Mouse (Mus musculus) intestine, postnatal 0 days (tissue): Measurements from ENCODE around the gene Zmym6. TPM values are rescaled to one million over a fixed set of nuclear protein-coding genes. Genes with fewer than 3 reads are reported as not detected.

Experiments
- ATAC-seq: fragments of 200-750 bp; cut with Nextera tagmentation; 2 replicates; pipeline ENCODE4 v1.8.0; 2017; ENCODE audit warnings: mild to moderate bottlenecking, moderate TSS enrichment, moderate library complexity
- H3K27ac ChIP-seq: fragments of 300-500 bp; sonication (generic); 2 replicates; pipeline ENCODE4 v1.5.1; 2014; ENCODE audit warnings: mild to moderate bottlenecking, low read depth, low read length, moderate library complexity
- H3K27me3 ChIP-seq: fragments of 300-500 bp; sonication (generic); replicated peaks from 2 replicates; pipeline ENCODE4 v1.6.1; 2014; ENCODE audit warnings: low read length, mixed read lengths; ENCODE audit not compliant: control insufficient read depth, insufficient read depth
- H3K36me3 ChIP-seq: fragments of 300-500 bp; sonication (generic); 2 replicates; pipeline ENCODE4 v1.6.1; 2014; ENCODE audit warnings: mild to moderate bottlenecking, moderate library complexity; ENCODE audit not compliant: control insufficient read depth, insufficient read depth
- H3K4me1 ChIP-seq: fragments of 300-500 bp; sonication (generic); replicated peaks from 2 replicates; pipeline ENCODE4 v1.6.1; 2014; ENCODE audit warnings: antibody characterized with exemption, low read length, mixed read lengths; ENCODE audit not compliant: control insufficient read depth, insufficient read depth
- H3K4me2 ChIP-seq: fragments of 300-500 bp; sonication (generic); replicated peaks from 2 replicates; pipeline ENCODE4 v1.6.1; 2014; ENCODE audit warnings: low read depth, mild to moderate bottlenecking, moderate library complexity
- H3K4me3 ChIP-seq: fragments of 300-500 bp; sonication (generic); 2 replicates; pipeline ENCODE4 v1.5.1; 2014; ENCODE audit warnings: low read depth, low read length
- H3K9ac ChIP-seq: fragments of 300-500 bp; sonication (generic); 2 replicates; pipeline ENCODE4 v1.6.1; 2014; ENCODE audit warnings: mild to moderate bottlenecking, low read depth, low read length
- H3K9me3 ChIP-seq: fragments of 300-500 bp; sonication (generic); 2 replicates; pipeline ENCODE4 v1.6.1; 2016; ENCODE audit warnings: mixed run types; ENCODE audit not compliant: control insufficient read depth
- CTCF ChIP-seq: sonication (generic); IDR thresholded peaks from 2 replicates; pipeline ENCODE4 v1.5.1; 2016; ENCODE audit warnings: low read depth, mild to moderate bottlenecking, control low read depth, antibody characterized with exemption, moderate library complexity
- whole genome bisulfite sequencing: fragments of 180-500 bp; shearing (Covaris S2); extraction: QIAGEN DNeasy Blood & Tissue Kit; methylation state at CpG from one replicate; pipeline ENCODE4 v1.1.7; 2014; 5-methylcytosine and 5-hydroxymethylcytosine counted together
- polyA plus RNA-seq: library from polyadenylated mRNA; unstranded; fragments of >200 nt; fragmentation: Nextera tagmentation; extraction: Ambion mirVana; gene quantifications from 2 replicates; pipeline ENCODE4 v1.2.1, GENCODE M21; 2015

Zmym6 gene
- polyA plus RNA-seq, 1 experiment from 2014 or later = 5.0 TPM

DNA sequence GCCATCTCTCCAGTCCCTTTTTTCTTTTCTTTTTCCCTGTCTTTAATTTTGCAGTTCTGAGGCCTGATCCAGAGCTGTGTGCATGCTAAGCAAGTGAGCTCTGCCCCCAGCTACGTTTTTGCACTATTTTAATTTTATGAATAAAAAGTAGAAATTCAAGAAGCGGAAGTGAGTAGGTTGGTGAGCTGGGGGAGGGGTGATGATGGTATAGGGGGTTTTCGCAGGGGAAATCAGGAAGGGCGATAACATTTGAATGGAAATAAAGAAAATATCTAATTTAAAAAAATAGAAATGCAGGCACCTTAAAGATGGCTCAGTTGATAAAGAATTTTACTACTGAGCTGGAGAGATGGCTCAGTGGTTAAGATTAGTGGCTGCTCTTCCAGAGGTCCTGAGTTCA is 33.6 kb upstream of the Zmym6 start:
- no peak for TF ChIP-seq CTCF
- Histone ChIP-seq H3K4me2 (no peak overlapping the region), H3K27ac (no peak overlapping the region), H3K4me3 (no peak overlapping the region), H3K9me3 (no peaks in the 10 kb centered on the region), H3K36me3 (peaks cover 29% of the 10 kb centered on the region), H3K27me3 (no peaks in the 10 kb centered on the region), H3K4me1 (no peaks in the 10 kb centered on the region), H3K9ac (no peak overlapping the region)
- no peak for ATAC-seq
- WGBS = 80% methylated on average over 4 of the region's 4 CpGs

DNA sequence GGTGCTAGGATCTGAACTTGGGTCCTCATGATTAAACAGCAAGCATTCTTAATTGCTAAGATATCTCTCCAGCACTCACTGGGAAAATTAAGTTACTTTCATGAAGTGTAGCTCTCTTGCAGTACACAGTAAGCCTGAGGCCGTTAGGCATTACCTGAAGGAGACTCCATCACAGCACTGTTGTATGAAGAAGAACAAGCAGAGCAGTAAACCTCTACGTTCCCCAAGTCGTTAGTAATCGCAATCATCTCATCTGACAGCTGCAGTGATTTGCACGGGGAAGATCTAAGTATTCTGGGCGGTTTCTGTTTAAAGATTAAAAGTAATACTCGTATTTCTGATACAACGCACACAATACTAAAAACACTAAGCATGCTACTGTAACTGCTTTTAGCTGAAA is 26.1 kb upstream of the Zmym6 start:
- TF ChIP-seq CTCF = no peak

GRCm38 (mm10) chr4:127053071-127053470 is 24.1 kb upstream of the Zmym6 start:
- no peak for TF ChIP-seq CTCF
- Histone ChIP-seq H3K9me3 (no peaks in the 10 kb centered on the region), H3K4me1 (no peaks in the 10 kb centered on the region), H3K4me2 (no peak overlapping the region), H3K27me3 (no peaks in the 10 kb centered on the region), H3K4me3 (no peak overlapping the region), H3K36me3 (peaks cover 44% of the 10 kb centered on the region), H3K27ac (no peak overlapping the region), H3K9ac (no peak overlapping the region)
- no peak for ATAC-seq
- 97% methylated on average over 5 of the region's 5 CpGs for WGBS

More for the DNA sequence above, 26.1 kb upstream of the Zmym6 start:
- Histone ChIP-seq H3K9me3 (no peaks in the 10 kb centered on the region), H3K4me1 (no peaks in the 10 kb centered on the region), H3K4me2 (no peak overlapping the region), H3K4me3 (no peak overlapping the region), H3K9ac (no peak overlapping the region), H3K27ac (no peak overlapping the region), H3K36me3 (peaks cover 39% of the 10 kb centered on the region), H3K27me3 (no peaks in the 10 kb centered on the region)
- no peak for ATAC-seq
- 66% methylated on average over 8 of the region's 8 CpGs for WGBS

GRCm38 (mm10) chr4:127054522-127055198 is 22.5 kb upstream of the Zmym6 start:
- H3K36me3 ChIP-seq = peaks cover 33% of the 10 kb centered on the region
- H3K4me1 ChIP-seq = no peaks in the 10 kb centered on the region
- no peak overlapping the region for H3K27ac ChIP-seq
- no peaks in the 10 kb centered on the region for H3K27me3 ChIP-seq
- no peak overlapping the region for H3K4me3 ChIP-seq
- 86% methylated on average over 7 of the region's 7 CpGs for WGBS
- no peak for ATAC-seq
- no peak overlapping the region for H3K4me2 ChIP-seq
- H3K9ac ChIP-seq = no peak overlapping the region
- TF ChIP-seq CTCF = peak; percentile 48
- no peaks in the 10 kb centered on the region for H3K9me3 ChIP-seq

DNA sequence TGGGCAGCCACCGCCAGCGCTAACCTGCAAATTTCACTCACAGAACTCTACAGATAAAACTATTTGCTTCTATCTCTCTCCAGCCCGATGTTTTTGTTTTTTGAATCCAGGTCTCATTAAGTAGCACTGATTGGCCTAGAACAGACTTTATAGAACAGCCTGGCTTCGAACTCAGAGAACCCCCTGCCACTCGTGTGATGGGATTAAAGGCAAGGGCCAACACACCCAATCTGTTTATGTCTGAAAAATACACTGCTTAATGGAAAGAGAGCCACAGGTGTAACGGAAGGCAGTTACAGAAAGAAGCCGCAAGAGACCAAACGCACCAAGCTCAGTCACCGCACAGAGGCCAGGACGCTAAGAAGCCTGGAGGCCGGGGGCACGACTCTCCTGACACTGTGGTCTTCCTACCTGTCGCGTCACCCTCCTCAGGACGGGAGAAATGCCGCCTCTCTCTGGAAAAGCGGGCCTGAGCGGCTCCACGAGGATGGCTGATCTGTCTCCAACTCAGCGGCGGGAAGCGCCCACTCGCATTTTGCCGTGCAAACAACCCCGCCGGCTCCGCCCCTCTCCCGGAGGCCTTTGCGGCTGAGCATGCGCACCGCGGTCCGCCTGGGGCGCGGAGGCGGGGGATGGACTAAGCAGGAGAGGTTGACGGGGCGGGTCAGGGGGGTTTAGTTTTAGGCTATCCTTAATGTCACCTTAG is 16.4 kb upstream of the Zmym6 start, which contains the start of gene Zmym1:
Zmym1 (minus strand) TSS at position 568 of the 706 bp plus-strand sequence.
- Histone ChIP-seq H3K9me3 (no peaks in the 10 kb centered on the region), H3K27me3 (no peaks in the 10 kb centered on the region), H3K9ac (peak within 1 kb of the TSS; percentile 56), H3K27ac (no peak within 1 kb of the TSS), H3K4me1 (no peaks in the 10 kb centered on the region; the same call in 1 of the 2 replicates), H3K36me3 (0 out of 2 replicates have a peak, but pooled peaks cover 11% of the 10 kb centered on the region), H3K4me3 (peak within 1 kb of the TSS; percentile 76), H3K4me2 (peak within 1 kb of the TSS; percentile 77)
- ATAC-seq = peak; percentile 89
- WGBS = 1% methylated on average over 38 of the region's 38 CpGs
- TF ChIP-seq CTCF = no peak

DNA sequence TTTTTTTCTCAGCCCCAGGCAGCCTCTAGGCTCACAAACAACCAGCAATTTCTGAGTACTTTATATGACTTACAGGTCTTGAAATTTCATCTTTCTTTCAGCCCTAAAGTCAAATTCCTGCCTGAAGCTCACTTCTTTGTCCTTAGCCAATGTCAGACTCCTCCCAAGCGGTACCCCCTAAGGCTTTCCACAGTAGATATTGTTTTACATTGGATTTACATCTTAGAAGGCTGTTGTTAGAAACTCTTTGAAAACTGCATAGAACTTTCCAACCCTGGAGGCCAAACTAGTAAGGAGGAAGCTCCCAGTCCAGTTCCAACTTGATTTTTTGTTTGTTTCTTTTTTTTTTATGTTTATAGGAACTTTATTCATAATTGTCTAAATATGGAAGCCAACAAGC is 13.1 kb upstream of the Zmym6 start:
- ATAC-seq = no peak
- H3K4me2 ChIP-seq = no peak overlapping the region
- H3K27me3 ChIP-seq = no peaks in the 10 kb centered on the region
- H3K4me3 ChIP-seq = no peak overlapping the region
- H3K36me3 ChIP-seq = no peaks in the 10 kb centered on the region
- H3K9ac ChIP-seq = no peak overlapping the region
- TF ChIP-seq CTCF = no peak
- H3K27ac ChIP-seq = no peak overlapping the region
- H3K9me3 ChIP-seq = no peaks in the 10 kb centered on the region
- no peaks in the 10 kb centered on the region; the same call in 1 of the 2 replicates for H3K4me1 ChIP-seq
- WGBS = 53% methylated on average over 1 of the region's 1 CpGs
